Mouse (Mus musculus) thymus, postnatal 14 days (tissue): ENCODE results near the gene Tgm4.
A peak's percentile ranks its signal among the peaks of the same experiment; 100 is the strongest.

Experiments used
- DNase-seq: peaks from one replicate; pipeline ENCODE4 v3.0.0; 2021

Tgm4 gene

GRCm38 (mm10) chr9:123034426-123034825 is at the start of gene Tgm4:
TSS of gene Tgm4 (plus strand) at chr9:123034726.
- no peak for DNase-seq

- DNase-seq: no peak
Observed at GRCm38 (mm10) chr9:122998406-122999192, 35.9 kb upstream of the Tgm4 start.

GRCm38 (mm10) chr9:122999193-122999586 is 35.3 kb upstream of the Tgm4 start:
- DNase-seq: no peak

GRCm38 (mm10) chr9:123004718-123005117 is 29.8 kb upstream of the Tgm4 start:
- no peak for DNase-seq

GRCm38 (mm10) chr9:123006071-123006470 is 28.5 kb upstream of the Tgm4 start:
- DNase-seq: no peak

DNA sequence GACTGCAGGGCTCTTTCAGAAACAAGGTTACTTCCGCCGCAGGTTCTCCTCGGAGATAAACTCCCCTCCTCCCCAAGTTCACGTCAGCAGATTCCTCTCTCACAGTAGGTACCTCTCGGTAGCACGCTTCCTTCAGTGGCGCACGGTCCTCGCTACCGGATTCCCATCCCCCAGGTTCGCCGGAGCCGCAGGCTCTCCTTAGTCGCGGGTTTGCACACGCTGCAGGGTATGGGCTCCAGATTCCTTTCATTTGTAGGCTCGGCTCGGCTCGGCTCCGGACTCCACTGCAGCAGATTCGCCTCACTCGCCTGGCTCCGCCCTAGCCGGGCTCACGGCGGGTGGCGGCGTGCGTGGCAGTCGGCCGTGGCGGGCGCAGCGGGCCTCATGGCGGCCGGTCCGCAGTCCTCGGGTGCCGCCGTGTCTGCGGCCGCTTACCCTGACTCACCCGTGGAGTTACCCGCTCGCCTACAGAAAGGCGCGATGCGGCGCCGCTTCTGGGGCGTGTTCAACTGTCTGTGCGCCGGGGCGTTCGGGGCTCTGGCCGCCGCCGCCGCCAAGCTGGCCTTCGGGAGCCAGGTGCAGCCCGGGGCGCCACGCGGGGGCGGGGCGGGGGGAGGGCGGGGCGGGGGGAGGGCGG is 13.4 kb upstream of the Tgm4 start, which contains the start of gene Tmem42:
Gene Tmem42 (plus strand): TSS at position 332 of the 637 bp plus-strand sequence.
- DNase-seq: peak; percentile 87

- no peak for DNase-seq
Observed at GRCm38 (mm10) chr9:123021636-123022379, 12.7 kb upstream of the Tgm4 start.

GRCm38 (mm10) chr9:123024201-123024600 is 10.3 kb upstream of the Tgm4 start:
- DNase-seq: no peak

DNA sequence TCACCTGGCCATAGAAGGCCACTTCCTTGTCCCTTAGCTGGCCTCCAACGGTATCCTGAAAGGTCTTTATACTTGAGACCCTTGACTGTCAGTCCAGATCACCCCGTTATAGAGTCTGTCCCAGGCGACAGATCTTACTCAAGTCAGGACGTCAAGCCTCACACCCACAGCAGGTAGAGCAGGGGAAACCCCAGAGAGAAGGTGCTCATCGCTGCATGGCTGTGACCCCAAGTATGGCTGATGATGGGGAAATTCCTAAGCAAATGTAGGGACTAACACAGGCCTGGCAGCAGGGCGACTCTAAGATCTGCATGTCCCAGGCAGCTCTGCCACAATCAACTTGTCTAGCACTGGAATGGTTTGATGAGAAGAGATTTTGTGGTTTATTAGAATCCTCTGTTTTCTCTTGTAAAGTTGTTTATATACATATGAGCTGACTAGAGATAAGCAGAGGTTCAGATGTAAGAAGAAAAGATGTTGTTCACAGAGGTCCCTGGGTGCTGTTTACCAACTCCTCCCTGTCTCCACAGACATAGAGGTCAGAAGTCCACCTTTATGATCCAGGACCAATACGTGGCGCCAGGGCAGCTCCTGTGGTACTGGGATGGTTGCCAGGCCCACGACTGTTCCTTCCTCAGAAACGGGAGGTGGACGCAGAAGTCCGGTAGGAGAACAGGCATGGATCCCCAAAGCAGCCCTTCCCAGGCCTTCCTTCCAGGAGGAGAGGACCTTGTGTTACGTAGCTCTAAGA is 2.9 kb upstream of the Tgm4 start:
- DNase-seq: no peak

GRCm38 (mm10) chr9:123047665-123048064 is 13.1 kb downstream of the Tgm4 start:
- DNase-seq: no peak

- peak; percentile 50 for DNase-seq
Observed at GRCm38 (mm10) chr9:123058724-123059292, 24.3 kb downstream of the Tgm4 start.

GRCm38 (mm10) chr9:123060172-123060571 is 25.6 kb downstream of the Tgm4 start:
- no peak for DNase-seq

DNA sequence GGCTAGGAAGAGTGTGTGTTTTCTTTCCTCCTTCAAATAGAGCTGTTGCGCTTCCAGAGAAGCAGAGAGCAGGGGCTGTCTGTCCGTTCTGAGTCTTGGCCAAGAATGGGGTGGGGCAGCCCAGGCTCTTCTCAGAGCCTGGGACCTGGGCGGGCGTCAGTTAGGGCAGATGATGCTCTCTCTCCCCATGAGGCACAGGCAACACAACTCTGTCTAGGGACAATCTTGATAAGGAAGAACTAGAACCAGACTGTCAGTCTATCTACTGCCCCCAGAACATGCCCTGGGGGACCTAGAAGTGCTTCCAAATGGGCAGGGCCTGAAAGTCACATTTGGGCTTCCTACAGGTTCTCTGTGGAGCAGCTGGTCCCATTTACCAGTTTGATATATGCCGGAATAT is 44.6 kb downstream of the Tgm4 start:
- no peak for DNase-seq

- no peak for DNase-seq
Observed at GRCm38 (mm10) chr9:123080355-123080754, 45.8 kb downstream of the Tgm4 start.

DNA sequence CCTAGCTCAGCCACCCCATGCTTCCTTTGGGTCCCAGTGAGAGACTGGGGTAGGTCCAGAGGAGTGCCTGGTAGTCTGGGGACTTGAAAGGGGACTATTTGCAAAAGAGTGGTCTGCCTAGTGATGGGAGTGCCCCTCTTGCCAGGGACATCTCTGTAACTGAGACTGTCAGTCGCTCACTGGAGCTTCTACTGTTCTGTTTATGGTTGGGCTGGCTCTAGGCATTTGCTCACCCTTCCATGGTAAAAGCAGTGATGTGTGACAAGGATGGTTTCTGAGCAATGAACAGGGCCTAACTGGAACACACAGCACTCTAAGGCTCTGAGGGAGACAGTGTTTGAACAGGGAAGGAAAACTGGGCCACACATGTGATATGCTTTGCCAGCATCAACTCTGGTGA is 46.3 kb downstream of the Tgm4 start:
- DNase-seq: no peak

GRCm38 (mm10) chr9:123085373-123085772 is 50.8 kb downstream of the Tgm4 start:
- no peak for DNase-seq

DNA sequence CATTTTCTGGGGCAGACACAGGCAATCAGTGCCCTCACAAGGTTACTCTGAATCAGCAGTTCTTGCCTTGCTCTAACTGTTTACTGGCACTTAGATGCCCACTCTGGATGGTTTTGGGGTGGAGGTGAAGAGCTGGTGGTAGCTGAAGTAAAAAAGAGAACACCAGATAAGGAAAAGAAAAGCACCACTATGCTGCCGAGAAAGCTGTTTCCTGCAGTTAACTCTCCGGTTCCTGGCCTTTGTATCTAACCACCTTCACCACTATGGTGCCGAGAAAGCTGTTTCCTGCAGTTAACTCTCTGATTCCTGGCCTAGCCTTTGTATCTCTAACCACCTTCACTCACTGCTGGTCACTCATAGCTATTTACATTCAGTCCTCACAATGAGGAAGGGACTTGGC is 53.0 kb downstream of the Tgm4 start:
- no peak for DNase-seq

DNA sequence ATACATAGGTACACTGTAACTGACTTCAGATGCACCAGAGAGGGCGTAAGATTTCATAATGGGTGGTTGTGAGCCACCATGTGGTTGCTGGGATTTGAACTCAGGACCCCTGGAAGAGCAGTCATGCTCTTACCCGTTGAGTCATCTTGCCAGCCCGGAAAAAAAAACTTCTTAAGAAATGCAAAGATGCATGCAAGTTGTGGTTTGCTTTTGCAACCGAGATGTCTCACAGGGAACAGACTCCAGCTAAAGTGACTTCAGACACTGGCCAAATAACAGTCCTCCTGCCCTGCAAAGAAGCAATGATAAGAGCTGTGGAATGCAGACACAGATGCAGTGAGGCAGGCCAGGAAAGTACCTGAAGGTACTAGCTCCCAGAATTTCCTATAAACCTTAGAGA is 56.3 kb downstream of the Tgm4 start:
- DNase-seq: no peak

DNA sequence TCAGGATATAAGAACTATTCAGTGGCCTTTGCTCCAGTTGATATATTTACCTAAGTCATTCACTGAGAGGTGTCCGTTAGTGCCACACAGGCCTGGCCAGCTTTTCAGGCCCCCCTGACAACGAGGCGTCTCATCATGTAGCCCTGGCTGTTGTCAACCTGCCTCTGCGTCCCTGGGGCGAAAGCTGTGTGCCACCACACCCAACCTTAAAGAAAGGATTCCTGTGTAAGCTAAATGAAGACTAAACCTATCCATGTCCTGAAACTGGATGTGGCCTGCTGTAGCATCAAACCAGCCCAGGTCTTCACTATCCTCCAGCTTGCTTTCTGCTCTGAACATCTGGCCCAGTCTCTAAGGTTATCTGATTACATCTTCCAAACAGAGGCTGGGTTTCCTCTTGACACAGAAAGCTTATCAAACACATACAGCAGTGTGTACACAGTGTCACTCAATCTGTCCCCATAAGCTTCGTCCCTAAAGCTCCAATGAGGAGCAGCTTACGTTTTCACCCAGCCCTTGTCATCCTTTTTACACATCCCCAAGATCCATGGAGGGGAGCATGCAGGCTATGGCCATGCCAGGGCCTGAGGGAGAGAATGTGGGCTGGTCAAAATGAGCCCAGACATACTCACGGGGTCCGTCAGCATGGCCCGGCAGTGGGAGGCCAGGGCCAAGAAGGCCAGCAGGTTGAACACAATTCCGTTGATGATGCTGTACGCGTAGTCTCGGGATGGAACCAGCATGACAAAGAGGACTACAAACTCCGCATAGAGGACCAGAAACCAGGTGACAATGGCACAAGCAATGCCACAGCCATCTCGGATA is 65.3 kb downstream of the Tgm4 start:
- no peak for DNase-seq

DNA sequence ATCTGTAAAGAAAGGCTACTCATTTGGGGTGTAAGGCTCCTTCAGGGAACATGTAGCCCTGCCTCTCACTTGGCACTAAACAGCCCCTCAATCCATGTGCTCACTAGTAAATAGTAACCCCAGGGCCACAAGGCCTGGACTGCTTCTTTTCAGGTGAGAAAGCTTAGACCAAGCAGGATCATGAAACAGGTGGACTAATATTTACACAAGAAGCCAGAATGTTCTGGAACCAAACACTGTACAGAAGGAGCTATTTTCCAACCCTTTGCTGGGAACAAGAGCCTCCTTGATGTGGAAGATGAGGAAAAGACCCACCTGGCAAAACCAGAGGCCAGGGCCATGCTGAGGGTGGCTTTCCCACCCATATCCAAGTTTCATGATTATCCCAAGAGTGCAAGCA is 68.9 kb downstream of the Tgm4 start:
- DNase-seq: no peak

GRCm38 (mm10) chr9:123104362-123104761 is 69.8 kb downstream of the Tgm4 start:
- no peak for DNase-seq

DNA sequence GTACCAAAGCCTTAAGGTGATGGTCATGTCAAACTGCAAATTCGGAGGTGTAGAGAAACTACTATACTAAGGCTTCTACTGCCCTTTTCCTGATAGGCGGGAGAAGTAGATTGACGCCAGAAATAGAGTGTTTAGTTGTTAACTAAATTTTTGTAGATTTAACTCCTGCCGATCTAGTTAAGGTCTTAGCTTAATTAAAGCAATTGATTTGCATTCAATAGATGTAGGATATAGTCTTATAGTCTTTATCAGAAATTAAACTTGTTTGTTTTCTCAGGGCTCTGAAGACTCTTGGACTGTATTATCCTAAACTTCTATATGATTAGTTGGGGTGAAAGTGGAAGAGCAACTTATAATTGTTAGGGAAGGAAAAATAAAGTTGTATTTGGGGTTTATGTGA is 72.7 kb downstream of the Tgm4 start:
- no peak for DNase-seq
